Mouse (Mus musculus) erythroblast, adult 5-6 weeks (primary cell): Measurements from ENCODE around the gene Baiap3. TPM values are rescaled to one million over a fixed set of nuclear protein-coding genes. Genes with fewer than 3 reads are reported as not detected.

ENCODE experiments used
- ATAC-seq: replicated peaks from 2 replicates; pipeline ENCODE4 v1.8.0; 2016; ENCODE audit warnings: moderate number of reproducible peaks, mild to moderate bottlenecking, moderate TSS enrichment, inconsistent platforms; ENCODE audit not compliant: poor library complexity, low FRiP score, severe bottlenecking
- total RNA-seq, 2 experiments: library from RNA; stranded (forward) in 1 of 2; stranded (reverse) in 1 of 2; fragments of 150-400 nt in 1 of 2; fragments of 200-764, 138-1000 nt in 1 of 2; gene quantifications; 2 replicates each; pipeline versions ENCODE4 v1.2.3 to v1.2.4; 2015 to 2017; ENCODE audit warnings: low replicate concordance in 2 of 2

Baiap3 gene
- total RNA-seq (2015; ENCODE audit: low replicate concordance) (1.5 TPM in 1 of 2 replicates, not detected in the other), total RNA-seq (2017; ENCODE audit: low replicate concordance) (0.42 TPM in 1 of 2 replicates, not detected in the other)

DNA sequence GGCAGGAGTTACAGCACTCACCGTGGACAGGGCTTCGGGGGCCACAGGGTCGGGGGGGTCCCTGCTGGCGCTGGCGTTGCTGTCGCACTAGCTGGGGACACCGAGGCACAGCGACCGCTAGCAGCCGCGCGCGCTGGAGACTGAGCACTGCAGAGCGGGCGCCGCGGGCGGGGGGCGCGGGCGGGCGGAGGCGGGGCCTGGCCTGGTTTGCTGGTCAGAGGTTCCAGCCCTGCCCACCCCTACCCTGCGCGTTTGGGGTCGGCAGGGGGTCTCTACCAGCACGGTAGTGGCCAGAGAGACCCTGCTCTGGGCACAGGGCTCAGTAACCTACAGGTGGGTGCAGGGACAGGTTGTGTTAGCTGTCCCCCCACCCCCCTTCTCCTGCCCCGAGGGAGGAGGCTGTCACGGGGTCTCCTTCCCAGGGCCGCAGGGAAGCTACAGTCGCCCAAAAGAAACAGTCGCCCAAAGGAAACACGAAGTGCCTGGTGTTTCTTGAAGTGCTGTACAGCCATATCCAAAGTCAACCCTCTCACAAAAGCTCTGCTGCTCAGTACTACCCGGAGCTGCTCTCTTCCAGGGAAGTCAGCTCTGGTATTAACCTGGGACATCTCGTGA lies at the start of gene Baiap3:
Baiap3 (minus strand) TSS at position 225 of the 615 bp plus-strand sequence.
- no peak for ATAC-seq

DNA sequence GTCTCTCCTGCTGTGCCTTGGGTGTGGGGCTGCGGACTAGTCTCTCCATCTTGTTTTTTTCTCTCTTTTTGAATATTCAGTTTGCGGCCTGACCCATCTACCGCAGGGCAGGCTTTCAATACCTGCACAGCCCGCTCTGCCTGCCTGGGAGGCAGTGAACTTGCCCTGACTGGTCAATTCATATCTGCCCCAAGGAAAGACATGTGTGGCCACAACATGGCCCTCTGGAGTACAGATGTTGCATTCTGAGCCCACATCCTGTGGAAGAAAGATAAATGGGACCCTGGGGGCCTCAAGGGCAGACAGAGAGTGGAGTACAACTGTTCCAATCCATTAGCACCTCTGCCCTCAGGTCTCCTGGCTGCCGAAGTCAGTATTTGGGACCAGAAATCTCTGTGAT lies 41.9 kb upstream of the Baiap3 start, which contains the start of gene Prss34:
Prss34 (plus strand) TSS at position 301 of the 400 bp plus-strand sequence.
- ATAC-seq: no peak

DNA sequence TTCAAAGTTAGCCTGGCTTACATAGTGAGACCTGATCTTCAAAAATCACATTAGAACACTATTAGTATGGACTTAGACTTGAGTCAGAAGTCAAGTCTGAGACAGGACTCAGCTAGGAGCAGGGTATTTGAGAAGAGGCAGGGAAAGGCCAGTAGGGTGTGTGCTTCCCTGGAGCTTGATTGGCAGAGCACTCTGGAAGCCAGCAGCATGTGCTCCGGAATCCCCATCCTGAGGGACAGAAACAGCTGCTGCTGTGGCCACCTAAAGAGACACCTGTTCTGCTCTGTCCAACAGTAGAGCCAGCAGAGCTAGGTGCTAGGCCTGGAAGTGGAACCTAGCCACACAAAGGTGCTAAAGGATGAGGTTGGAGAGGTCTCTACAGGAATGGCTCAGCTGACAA lies 37.9 kb upstream of the Baiap3 start:
- ATAC-seq: no peak

DNA sequence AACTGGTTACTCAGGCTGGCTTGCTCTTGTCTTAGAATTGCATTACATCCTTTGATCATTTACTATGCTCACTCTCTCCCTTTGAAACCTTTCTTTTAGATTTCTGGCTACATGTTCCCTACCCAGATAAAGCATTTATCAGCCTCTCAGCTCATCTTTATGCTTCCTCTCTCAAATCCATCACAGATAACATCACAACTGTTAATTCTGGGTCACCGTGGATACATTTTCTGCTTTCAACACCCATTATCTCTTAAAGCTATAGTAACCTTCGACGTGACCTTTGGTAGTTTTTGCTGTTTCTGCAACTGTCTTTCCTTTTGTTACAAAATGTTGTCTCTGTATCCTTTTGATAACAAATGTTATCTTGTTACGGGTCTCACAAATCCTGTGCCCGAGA lies 37.3 kb upstream of the Baiap3 start:
- no peak for ATAC-seq

DNA sequence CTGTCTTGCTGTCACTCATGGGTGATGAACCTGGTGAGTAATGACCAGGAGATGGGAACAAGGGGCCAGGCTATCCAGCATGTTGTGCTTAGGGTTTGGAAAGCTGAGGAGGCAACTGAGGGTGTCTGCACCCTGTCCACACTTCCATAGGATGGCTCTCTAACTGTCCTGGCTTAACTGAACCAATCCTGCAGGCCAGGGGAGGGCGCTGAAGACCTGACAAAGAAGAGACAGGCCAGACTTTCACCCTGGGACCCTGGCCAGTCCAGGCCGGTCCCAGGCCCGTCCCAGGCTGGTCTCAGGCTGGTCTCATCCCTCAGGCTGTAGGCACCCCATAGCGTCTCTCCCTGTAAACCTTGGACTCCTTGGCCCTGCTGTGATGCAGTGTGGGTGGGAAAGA lies 34.2 kb upstream of the Baiap3 start:
- no peak for ATAC-seq

DNA sequence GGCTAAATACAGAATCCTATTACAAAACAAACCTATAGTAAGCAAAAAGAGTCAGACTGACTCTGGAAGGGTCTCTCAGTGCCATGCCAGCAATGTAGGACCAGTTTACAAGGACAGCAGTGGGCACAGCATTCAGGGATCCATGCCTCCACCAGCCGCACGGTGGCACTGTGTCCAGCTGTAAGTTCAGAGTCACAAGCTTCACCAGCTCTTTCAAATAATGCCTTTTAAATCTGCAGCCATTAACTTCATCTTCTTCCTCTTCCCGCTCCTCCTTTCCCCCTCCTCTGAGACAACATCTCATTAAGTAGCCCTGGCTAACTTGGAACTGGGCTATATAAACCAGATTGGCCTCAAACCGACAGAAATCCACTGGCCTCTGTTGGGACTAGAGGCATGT lies 32.7 kb upstream of the Baiap3 start:
- peak; percentile 68 for ATAC-seq

DNA sequence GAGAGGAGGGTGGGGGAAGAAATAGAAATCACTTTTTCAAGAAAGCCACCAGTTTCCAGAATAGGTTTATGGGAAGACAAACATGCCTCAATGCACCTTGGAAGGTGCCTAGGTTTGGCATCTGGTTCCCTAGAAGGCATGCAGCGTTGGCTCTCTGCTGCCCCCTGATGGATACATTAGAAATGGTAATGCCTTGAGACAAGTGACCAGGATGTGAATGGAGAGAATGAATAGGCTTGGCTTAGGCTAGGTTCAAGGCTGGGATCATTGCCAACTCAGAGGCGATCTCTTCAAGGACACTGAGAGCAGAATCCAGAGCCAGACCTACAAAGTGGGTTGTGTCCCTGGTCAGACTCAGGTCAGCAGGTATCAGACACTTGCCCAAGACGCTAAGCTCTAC lies 28.9 kb upstream of the Baiap3 start:
- ATAC-seq: peak; percentile 92

DNA sequence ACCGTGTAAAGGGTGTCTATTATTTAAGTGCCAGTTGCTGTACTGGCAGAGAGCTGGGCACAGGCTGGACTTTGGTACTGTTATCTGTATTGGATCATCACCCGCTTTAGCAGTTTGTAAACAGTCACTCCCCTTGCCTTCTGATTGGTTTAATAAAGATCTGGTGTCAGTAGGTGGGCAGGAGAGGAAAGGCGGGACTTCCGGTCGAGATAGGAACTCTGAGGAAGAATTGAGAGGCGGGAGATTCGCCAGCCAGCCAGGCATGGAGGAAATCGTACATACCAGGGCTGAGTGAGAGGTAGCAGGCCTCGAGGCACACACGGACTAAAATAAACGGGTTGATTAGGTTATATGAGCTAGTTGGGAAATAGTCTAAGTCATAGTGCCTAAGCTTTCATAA lies 26.0 kb upstream of the Baiap3 start:
- peak; percentile 76 for ATAC-seq

DNA sequence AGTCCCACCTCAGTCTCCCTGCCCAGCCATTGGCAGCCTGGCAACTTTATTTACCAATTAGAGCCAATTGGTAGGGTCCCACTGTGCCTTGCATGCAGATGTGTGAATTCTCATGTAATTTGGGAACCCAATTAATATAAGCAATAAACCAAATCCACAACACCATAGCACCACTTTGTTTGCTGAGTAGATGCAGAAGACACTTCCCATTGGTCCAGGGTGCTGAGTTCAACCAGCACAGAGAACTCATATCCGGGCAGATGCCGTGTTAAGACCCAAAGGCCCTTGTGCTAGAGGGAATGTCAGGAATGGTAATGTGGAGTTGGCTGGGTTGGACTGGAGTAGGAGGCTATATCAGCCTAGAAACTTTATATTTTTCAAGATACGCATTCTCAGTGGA lies 19.7 kb upstream of the Baiap3 start:
- no peak for ATAC-seq

DNA sequence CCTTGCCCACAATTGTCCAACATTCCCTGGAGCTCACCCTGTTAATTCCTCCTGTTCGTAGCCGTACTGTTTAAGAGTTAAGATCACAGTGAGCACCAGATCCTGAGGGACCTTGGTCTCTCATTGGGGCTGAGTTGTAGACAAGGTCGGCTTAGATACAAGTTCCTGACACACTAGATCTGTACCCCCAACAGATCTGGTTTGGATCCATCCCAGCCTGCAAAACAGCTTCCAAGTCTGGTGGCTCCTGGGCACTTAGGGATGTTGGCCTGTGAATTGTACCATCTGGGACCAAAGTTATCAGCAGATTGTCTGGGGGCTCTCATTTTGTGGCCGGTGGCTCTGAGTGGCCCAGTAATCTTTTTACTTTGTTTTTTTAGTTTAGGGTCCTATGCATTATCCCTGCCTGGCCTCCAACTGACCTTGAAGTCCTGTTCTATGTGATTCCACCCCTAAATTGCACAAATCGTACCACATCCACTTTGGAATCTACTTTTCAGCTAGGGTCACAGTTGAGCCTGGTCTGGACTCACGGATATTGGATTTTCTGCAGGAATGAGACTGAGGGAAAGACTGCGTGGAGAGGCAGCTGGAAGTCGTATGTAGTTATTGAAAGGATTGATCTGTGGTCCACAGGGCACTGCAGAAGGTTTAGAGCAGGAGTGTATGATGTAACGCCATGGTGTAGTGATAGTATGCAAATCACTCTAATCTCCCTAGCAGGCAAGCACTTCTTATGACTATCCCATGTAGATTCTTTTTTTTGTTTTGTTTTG lies 18.6 kb upstream of the Baiap3 start, which contains the start of gene Ube2i:
Ube2i (minus strand) TSS at position 52 of the 776 bp plus-strand sequence.
- no peak for ATAC-seq

DNA sequence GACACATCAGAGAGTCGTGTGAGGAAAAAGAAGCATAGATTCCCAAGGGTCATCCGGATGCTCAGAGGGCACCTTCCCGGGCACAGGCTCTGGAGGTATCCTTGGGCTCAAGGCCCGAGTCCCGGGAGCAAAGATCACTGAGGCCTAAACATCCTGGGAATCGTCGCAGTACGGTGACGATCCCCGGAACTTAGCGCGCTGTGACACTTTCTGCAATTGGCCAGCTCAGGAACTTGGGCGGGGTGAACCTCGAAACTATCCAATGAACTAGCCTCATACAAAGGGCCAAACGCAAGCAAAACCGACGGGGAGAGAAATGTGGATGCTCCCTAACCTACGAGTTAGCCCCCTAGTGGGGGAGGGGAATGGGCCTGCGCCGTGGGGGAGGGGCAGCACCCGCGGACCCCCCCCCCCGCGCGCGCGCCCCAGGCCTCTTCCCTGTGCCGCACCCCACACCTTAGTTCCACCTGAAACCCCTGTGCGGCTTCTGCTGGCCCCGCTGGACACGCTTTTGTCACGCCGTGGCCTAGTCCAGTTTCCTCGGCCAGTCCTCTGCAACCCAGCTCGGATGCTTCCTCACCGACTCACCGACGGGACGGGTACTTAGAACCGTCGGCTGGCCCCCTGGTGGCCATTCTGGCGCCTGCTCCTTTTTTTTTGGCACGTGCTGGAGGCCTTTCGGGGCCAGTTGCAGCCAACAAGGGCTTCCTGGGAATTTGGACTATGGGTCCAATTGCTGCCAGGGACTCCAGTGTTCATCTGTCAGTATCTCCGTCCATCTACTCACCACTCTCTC lies 17.7 kb upstream of the Baiap3 start:
- peak; percentile 78 for ATAC-seq

DNA sequence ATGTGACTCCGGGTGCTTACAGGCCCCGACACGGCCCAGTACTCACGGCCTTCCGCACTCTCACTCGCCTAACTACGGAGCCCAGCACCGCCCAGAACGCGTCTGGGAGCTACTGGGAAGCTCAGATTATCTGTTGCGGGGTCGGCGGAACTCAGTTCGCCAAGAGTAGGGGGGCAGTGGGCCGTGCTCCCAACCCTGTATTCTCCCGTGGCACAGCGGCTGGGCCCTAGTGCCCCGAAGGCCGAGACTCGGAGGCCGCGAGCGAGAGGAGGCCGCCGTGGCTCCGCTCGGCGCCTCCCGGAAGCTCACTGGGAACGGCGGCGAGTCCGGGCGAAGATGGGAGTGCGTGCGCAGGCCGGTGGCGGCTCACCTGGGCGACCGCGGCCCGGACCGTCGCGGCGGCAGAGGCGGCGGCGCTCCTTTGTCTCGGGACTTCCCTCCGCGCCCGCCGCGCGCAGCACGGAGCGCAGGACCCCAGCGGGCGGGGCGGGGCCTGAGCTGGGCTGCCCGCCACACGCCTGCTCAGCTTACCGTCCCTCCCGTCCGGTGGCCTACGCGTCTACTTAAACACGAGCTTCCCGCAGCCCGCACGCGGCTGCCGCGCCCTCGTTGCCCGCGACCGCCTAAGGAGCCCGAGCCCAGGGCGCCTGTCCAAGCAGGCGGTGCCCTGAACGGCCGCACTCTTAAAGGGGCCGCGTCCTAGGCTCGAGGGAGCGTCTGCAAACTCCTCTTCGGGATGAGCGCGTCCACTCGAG lies 17.0 kb upstream of the Baiap3 start:
- peak; percentile 78 for ATAC-seq

DNA sequence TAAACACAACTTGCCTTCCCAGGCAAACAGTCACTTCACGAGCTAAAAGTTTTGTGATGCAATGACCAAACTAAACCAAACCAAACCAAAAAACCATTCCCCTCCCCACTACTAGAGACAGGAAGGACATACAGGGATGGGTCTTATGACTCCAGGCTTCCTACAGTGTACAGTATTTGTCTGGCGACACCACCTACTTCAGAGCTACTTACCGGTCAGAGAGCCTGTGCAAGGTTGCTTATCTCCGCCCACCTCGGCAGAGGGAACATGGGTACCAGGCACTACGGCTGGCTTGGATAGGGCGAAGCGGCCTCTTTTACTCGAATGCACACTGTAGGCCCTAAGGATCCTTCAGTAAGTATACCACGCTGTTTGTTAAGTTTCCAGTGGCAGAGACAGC lies 16.2 kb upstream of the Baiap3 start:
- ATAC-seq: peak; percentile 55

DNA sequence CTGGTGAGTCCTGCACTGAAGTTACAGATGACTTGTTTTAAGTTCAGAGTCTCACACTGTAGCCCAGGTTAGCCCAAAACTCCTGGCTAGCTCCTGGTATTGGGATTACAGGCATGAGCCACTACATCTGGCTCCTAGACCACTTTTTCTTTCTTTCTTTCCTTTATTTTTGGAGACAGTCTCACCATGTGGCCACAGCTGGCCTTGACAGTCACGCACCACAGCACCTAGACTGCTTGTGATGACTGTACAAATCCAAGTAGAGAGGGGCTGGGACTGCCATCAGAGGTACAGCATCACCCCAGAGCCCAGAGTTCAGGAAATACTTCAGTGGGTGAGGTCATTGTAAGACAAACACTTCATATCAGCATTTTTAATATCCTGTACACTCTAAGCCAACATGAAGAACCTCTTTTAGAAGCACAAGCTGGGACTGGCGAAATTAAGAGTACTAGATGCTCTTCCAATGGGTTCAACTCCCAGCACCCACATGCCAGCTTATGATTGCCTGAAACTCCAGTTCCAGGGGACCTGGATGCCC lies 14.7 kb upstream of the Baiap3 start:
- ATAC-seq: no peak

DNA sequence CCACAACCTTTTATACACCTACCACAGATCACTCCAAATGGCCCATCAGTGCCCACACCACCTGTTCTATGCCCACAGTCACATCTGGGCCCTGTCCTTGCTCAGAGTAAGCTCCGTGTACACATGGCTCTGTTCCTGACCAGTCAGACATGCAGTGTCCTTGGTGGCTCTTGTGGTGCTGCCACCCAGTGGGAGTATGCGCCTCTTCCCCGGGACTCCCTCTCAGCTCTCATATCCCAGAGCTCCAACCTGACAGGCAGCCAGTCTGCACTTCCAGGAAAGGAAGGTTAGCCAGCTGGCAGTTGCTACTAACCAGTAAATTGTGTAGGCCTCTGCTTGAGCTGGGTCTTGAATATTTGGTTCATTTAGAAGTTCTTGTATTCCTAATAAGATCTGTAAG lies 8.3 kb upstream of the Baiap3 start:
- ATAC-seq: no peak

DNA sequence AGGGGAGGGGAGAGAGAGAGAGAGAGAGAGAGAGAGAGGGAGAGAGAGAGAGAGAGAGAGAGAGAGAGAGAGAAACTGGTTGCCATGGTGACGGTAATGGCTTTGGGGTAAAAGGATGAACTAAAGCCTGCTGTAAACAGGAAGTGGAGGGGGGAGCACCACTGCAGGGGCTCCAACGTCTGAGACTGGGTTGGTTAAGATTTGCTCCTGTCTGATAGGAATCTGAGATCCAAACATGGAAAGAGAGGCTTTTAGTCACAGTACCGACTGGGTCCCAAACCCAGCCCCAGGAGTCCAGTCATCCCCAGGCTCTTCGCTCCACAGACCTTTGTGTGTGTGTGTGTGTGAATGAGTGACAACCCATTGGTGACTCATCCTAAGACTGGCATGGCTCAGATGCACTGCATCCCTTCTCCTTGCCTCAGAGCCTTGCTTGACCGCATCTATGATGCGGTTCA lies 1.7 kb upstream of the Baiap3 start:
- no peak for ATAC-seq

DNA sequence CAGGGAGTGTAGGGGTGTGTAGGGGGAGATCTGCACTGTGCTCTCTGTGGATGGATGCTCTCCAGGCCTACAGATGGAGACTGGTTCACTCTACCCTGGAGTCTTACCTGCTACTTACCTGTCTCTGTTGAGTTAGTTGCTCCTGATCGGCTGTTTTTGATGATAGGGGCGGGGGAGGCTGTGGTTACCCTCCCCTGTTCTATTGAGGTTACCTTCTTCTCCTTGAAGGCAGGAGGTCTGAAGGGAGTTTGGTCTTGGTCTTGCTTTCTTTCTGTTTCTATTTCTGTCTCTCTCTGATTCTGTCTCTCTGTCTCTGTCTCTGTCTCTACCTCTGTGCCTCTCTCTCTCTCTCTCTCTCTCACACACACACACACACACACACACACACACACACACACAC lies 1.1 kb downstream of the Baiap3 start:
- ATAC-seq: no peak

DNA sequence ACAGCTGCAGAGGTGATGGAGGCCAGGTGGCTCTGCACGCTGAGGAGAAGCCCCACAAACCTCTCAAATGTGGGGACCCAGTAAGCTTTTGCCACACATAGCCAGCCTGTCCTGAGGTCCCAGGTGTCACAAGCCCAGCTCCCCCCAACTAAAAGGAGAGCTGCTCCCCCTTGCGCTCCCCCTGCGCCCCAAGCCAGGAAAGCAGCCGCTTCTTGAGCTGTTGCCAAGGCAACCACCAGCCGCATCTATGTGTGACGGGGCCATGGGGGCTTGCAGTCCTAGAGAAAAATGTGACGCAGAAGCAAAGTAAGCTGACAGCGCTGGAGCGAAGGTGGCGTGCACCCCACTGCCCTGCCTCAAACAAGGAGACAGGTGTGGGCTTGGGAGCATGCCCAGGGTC lies 2.4 kb downstream of the Baiap3 start:
- no peak for ATAC-seq

DNA sequence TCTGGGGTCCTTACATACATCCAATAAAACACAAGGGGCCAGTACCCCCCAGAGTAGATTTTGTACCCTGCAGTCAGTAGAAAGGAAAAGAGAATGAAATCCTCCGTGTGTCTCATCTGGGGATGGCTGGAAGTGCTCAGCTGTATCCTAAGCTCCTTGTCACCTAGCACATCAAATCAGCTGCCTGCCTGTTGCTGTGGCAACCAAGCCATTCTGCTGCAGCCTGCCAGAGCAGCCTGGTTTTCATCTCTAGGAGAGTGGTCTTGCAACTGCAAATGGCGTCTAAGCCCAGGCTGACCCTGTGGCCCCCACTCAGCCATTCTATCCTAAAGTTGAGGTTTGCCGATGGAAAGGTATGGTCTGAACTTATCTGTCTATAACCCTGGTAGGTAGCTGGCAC lies 3.5 kb downstream of the Baiap3 start:
- ATAC-seq: no peak
